Mouse (Mus musculus): Measurements from ENCODE around the gene Msmo1.

DNA sequence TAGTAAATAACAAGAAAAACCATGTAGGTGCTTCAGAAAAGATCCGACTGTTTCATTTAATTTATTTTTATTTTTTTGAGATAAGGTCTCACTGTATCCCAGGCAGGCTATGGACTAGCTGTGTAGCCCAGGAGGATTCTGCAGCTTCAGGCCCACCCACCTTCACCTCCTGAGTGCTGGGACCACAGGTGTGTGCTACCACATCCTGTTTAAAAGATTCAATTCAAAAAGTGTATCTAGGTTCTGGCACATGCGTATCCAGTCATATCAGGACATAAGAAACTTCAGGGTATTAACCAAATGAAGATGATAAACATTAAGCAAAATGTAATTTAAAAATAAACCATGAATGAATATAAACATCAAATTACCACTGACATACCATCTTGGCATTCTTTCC is 10.4 kb downstream of the Msmo1 start:
- no peak for TF ChIP-seq GATA1 (IDR thresholded peaks at IDR 0.05; ENCODE audit: low read length)
- no peak for TF ChIP-seq TAL1 (IDR thresholded peaks at IDR 0.05; ENCODE audit: low read length)

Measured in erythroblast, embryonic 14.5 days (primary cell).